Mouse (Mus musculus) limb, embryonic 11.5 days (tissue): ENCODE results near the gene Cym. TPM values are rescaled to one million over a fixed set of nuclear protein-coding genes. Genes with fewer than 3 reads are reported as not detected.

ENCODE experiments used
- ATAC-seq: fragments of 200-750 bp; cut with Nextera tagmentation; 2 replicates; pipeline ENCODE4 v1.8.0; 2017; ENCODE audit warnings: low read depth; ENCODE audit not compliant: insufficient number of reproducible peaks, low FRiP score, low TSS enrichment
- DNase-seq: peaks from one replicate; pipeline ENCODE4 v3.0.0-alpha.2; 2015; ENCODE audit warnings: low spot score
- H3K27ac ChIP-seq: fragments of 300-500 bp; sonication (generic); replicated peaks from 2 replicates; pipeline ENCODE4 v1.5.1; 2014; ENCODE audit warnings: low read depth, mild to moderate bottlenecking, low read length
- H3K27me3 ChIP-seq: fragments of 300-500 bp; sonication (generic); 2 replicates; pipeline ENCODE4 v1.6.1; 2014; ENCODE audit warnings: mild to moderate bottlenecking, low read length, mixed read lengths; ENCODE audit not compliant: control insufficient read depth, insufficient read depth
- H3K36me3 ChIP-seq: fragments of 300-500 bp; sonication (generic); 2 replicates; pipeline ENCODE4 v1.6.1; 2014; ENCODE audit warnings: mild to moderate bottlenecking, low read length, moderate library complexity, mixed read lengths; ENCODE audit not compliant: control insufficient read depth, insufficient read depth
- H3K4me1 ChIP-seq: fragments of 300-500 bp; sonication (generic); 2 replicates; pipeline ENCODE4 v1.6.1; 2014; ENCODE audit warnings: low read length, mixed read lengths; ENCODE audit not compliant: control insufficient read depth, insufficient read depth
- H3K4me2 ChIP-seq: fragments of 300-500 bp; sonication (generic); 2 replicates; pipeline ENCODE4 v1.6.1; 2014; ENCODE audit warnings: low read depth, mild to moderate bottlenecking, moderate library complexity; ENCODE audit not compliant: severe bottlenecking
- H3K4me3 ChIP-seq: fragments of 300-500 bp; sonication (generic); 2 replicates; pipeline ENCODE4 v1.5.1; 2014; ENCODE audit warnings: low read depth, low read length
- H3K9ac ChIP-seq: fragments of 300-500 bp; sonication (generic); 2 replicates; pipeline ENCODE4 v1.6.1; 2014; ENCODE audit warnings: mild to moderate bottlenecking, low read length
- H3K9me3 ChIP-seq: fragments of 300-500 bp; sonication (generic); 2 replicates; pipeline ENCODE4 v1.6.1; 2016; ENCODE audit warnings: low read length; ENCODE audit not compliant: control insufficient read depth
- WGBS: fragments of 180-500 bp; shearing (Covaris S2); extraction: QIAGEN DNeasy Blood & Tissue Kit; methylation state at CpG from one replicate; pipeline ENCODE4 v1.1.7; 2014; 5-methylcytosine and 5-hydroxymethylcytosine counted together
- polyA plus RNA-seq: library from polyadenylated mRNA; unstranded; fragments of >200 nt; fragmentation: Nextera tagmentation; extraction: Ambion mirVana; gene quantifications from 2 replicates; pipeline ENCODE4 v1.2.1, GENCODE M21; 2014

The Cym gene
- polyA plus RNA-seq, 1 experiment from 2014 or later: not detected

DNA sequence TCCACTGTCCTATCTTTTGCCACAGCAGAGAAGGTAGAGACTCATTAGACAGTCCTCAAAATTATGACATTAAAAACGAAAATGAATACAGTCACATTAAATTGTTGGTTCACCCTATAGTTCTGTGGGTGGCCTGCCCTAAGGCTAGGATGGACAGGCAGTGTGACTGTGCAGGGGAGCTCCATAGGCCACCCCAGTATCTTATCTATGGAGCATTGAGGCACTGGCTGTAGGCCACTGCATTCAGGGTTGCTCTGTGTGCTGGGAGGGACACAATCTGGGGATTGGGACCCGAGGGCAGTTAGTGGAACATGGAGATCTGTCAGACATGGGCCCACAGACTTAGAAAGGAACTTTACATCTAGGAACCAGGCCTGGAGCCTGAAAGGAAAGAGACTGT lies 12.4 kb upstream of the Cym start:
- WGBS: 33% methylated on average over 2 of the region's 2 CpGs
- H3K4me3 ChIP-seq: no peak overlapping the region
- H3K9me3 ChIP-seq: no peaks in the 10 kb centered on the region
- no peak for ATAC-seq
- H3K9ac ChIP-seq: no peak overlapping the region
- no peaks in the 10 kb centered on the region for H3K4me1 ChIP-seq
- no peaks in the 10 kb centered on the region for H3K36me3 ChIP-seq
- H3K27ac ChIP-seq: no peak overlapping the region
- DNase-seq: no peak
- no peak overlapping the region for H3K4me2 ChIP-seq
- H3K27me3 ChIP-seq: no peaks in the 10 kb centered on the region; the same call in 1 of the 2 replicates

DNA sequence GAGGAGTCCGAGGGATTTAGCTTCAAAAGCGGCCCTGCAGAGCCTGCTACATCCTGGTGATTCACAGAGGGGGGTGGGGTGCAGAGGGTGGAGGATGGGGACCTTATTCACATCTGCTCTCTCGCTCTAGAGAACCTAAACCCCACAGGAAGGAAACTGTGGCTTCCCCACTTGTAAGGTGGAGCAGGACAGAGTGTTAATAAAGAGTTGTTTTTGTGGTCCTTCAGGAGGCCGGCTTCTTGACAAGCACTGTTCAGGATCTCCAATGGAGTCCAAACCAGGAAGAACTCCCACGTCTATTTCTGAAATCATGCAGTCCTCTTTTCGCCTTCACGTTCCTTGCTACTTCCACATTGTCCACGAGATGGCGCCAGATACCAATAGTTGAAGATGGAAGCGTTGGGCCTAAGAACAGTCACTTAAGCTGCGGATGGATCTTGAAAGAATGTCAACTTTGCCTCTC lies 11.8 kb upstream of the Cym start:
- no peaks in the 10 kb centered on the region for H3K4me1 ChIP-seq
- H3K27ac ChIP-seq: no peak overlapping the region
- WGBS: 9% methylated on average over 11 of the region's 11 CpGs
- H3K9me3 ChIP-seq: no peaks in the 10 kb centered on the region
- ATAC-seq: no peak
- H3K4me2 ChIP-seq: no peak overlapping the region
- no peaks in the 10 kb centered on the region for H3K36me3 ChIP-seq
- H3K9ac ChIP-seq: 0 out of 2 replicates have a peak overlapping the region, but pooled peaks have one; percentile 9
- H3K27me3 ChIP-seq: no peaks in the 10 kb centered on the region; the same call in 1 of the 2 replicates
- DNase-seq: peak; percentile 90
- H3K4me3 ChIP-seq: no peak overlapping the region

- DNase-seq: no peak
- H3K4me2 ChIP-seq: no peak overlapping the region
- H3K9me3 ChIP-seq: no peaks in the 10 kb centered on the region
- WGBS: 53% methylated on average over 4 of the region's 4 CpGs
- H3K36me3 ChIP-seq: no peaks in the 10 kb centered on the region
- H3K27ac ChIP-seq: no peak overlapping the region
- H3K4me3 ChIP-seq: no peak overlapping the region
- ATAC-seq: no peak
- no peak overlapping the region for H3K9ac ChIP-seq
- H3K27me3 ChIP-seq: no peaks in the 10 kb centered on the region; the same call in 1 of the 2 replicates
- no peaks in the 10 kb centered on the region for H3K4me1 ChIP-seq
Observed at GRCm38 (mm10) chr3:107231202-107231601, 9.7 kb upstream of the Cym start.

DNA sequence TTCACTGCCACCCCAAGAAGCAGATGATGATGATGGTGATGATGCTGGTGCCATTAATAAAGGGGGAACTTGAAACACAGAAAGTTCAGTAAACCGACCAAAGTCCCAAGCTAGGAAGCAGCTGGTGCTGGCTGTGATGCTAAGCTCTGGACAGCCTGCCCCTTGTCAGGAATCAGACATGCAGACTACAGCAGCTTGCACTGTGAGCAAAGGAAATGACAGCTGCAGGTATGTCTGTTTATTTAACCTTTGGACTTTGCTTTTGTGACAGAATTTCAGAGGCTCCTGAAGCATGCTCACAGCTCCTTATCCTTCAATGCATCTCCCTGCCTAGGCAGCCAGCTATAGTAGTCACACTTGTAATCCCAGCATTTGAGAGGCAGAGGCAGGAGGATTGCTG lies 9.0 kb upstream of the Cym start, which contains the start of gene A630076J17Rik:
Gene A630076J17Rik (plus strand): TSS at position 88 of the 400 bp plus-strand sequence.
- no peaks in the 10 kb centered on the region; the same call in 1 of the 2 replicates for H3K27me3 ChIP-seq
- H3K9me3 ChIP-seq: no peaks in the 10 kb centered on the region
- no peaks in the 10 kb centered on the region for H3K4me1 ChIP-seq
- 46% methylated on average over 1 of the region's 1 CpGs for WGBS
- H3K36me3 ChIP-seq: no peaks in the 10 kb centered on the region
- H3K9ac ChIP-seq: no peak within 1 kb of the TSS
- no peak within 1 kb of the TSS for H3K4me2 ChIP-seq
- DNase-seq (no peak), ATAC-seq (no peak)
- no peak within 1 kb of the TSS for H3K4me3 ChIP-seq
- H3K27ac ChIP-seq: no peak within 1 kb of the TSS

DNA sequence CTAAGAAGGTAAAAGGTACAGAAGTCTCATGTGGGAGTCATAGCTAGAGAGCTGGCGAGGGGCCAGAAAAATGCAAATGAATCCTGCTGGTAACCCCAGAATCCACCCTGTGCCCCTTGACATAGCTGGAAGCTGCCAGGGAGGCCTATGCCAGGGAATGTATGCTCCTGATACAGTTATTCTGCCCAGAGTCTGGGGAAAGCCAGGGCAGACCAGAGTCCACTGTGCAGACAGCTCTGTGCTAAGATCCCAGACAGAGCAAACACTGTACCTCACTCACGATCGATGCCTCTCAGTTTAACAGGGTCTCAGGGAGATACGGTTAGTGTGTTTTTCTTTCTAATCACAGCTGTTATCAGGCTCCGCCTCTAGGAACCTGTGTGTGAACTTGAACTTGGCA lies 8.3 kb upstream of the Cym start:
- no peak overlapping the region for H3K9ac ChIP-seq
- no peak for DNase-seq
- no peaks in the 10 kb centered on the region for H3K36me3 ChIP-seq
- WGBS: 75% methylated on average over 5 of the region's 5 CpGs
- no peak overlapping the region for H3K4me3 ChIP-seq
- H3K4me1 ChIP-seq: no peaks in the 10 kb centered on the region
- no peak overlapping the region for H3K4me2 ChIP-seq
- ATAC-seq: no peak
- H3K9me3 ChIP-seq: no peaks in the 10 kb centered on the region
- H3K27me3 ChIP-seq: no peaks in the 10 kb centered on the region; the same call in 1 of the 2 replicates
- H3K27ac ChIP-seq: no peak overlapping the region

- no peak overlapping the region for H3K4me3 ChIP-seq
- H3K36me3 ChIP-seq: no peaks in the 10 kb centered on the region
- no peak for ATAC-seq
- H3K4me1 ChIP-seq: no peaks in the 10 kb centered on the region
- H3K4me2 ChIP-seq: no peak overlapping the region
- no peak overlapping the region for H3K27ac ChIP-seq
- H3K27me3 ChIP-seq: no peaks in the 10 kb centered on the region; the same call in 1 of the 2 replicates
- no peak for DNase-seq
- WGBS: 76% methylated on average over 5 of the region's 5 CpGs
- H3K9me3 ChIP-seq: no peaks in the 10 kb centered on the region
- H3K9ac ChIP-seq: no peak overlapping the region
Observed at GRCm38 (mm10) chr3:107229221-107229620, 7.7 kb upstream of the Cym start.

DNA sequence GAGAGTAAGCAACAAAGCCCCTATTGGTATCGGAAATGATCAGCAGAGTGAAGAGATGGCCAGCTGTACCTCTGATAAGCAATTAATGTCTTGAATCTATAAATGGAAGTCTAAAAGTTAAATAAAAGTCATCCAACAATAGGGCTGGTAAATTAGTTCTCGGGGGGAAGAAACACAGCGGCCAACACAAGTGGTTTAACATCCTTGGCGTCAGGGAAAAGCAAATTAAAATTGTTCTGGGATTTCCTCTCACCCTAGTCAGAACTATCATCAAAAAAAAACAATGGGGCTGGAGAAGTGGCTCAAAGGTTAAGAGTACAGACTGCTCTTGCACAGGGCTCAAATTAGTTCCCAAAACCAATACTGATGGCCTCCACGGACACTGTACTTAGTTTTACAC lies 4.3 kb upstream of the Cym start:
- Histone ChIP-seq H3K9me3 (no peaks in the 10 kb centered on the region), H3K4me3 (no peak overlapping the region), H3K4me2 (no peak overlapping the region), H3K27me3 (no peaks in the 10 kb centered on the region; the same call in 1 of the 2 replicates), H3K27ac (no peak overlapping the region), H3K4me1 (no peaks in the 10 kb centered on the region), H3K36me3 (no peaks in the 10 kb centered on the region), H3K9ac (no peak overlapping the region)
- WGBS: 89% methylated on average over 5 of the region's 5 CpGs
- no peak for ATAC-seq
- DNase-seq: no peak

GRCm38 (mm10) chr3:107223230-107223629 lies 1.7 kb upstream of the Cym start:
- DNase-seq (no peak), ATAC-seq (no peak)
- 62% methylated on average over 1 of the region's 1 CpGs for WGBS
- Histone ChIP-seq H3K4me2 (no peak overlapping the region), H3K4me1 (no peaks in the 10 kb centered on the region), H3K9ac (no peak overlapping the region), H3K36me3 (no peaks in the 10 kb centered on the region), H3K9me3 (no peaks in the 10 kb centered on the region), H3K27me3 (no peaks in the 10 kb centered on the region), H3K27ac (no peak overlapping the region), H3K4me3 (no peak overlapping the region)

GRCm38 (mm10) chr3:107218572-107218971 lies 3.0 kb downstream of the Cym start:
- Histone ChIP-seq H3K4me2 (no peak overlapping the region), H3K9ac (no peak overlapping the region), H3K36me3 (no peaks in the 10 kb centered on the region), H3K4me3 (no peak overlapping the region), H3K27ac (no peak overlapping the region), H3K4me1 (no peaks in the 10 kb centered on the region), H3K9me3 (no peaks in the 10 kb centered on the region), H3K27me3 (no peaks in the 10 kb centered on the region)
- WGBS: 92% methylated on average over 7 of the region's 7 CpGs
- no peak for ATAC-seq
- no peak for DNase-seq
